Mouse (Mus musculus) thymus, adult 2 months (tissue): ENCODE measurements around the gene Btbd8. TPM values are rescaled to one million over a fixed set of nuclear protein-coding genes. Genes with fewer than 3 reads are reported as not detected.

ENCODE experiments used
- DNase-seq: peaks from one replicate; pipeline ENCODE4 v3.0.0; 2021
- H3K27ac ChIP-seq: fragments of 200-500 bp; 2 replicates; pipeline ENCODE4 v1.5.1; 2012; ENCODE audit warnings: low read length, control low read depth; ENCODE audit not compliant: control insufficient read depth, insufficient read depth
- H3K27me3 ChIP-seq: fragments of 200-500 bp; 2 replicates; pipeline ENCODE4 v1.6.1; 2012; ENCODE audit warnings: mild to moderate bottlenecking, low read length, moderate library complexity, mixed read lengths; ENCODE audit not compliant: control insufficient read depth, insufficient read depth
- H3K36me3 ChIP-seq: fragments of 200-500 bp; 2 replicates; pipeline ENCODE4 v1.6.1; 2012; ENCODE audit warnings: mild to moderate bottlenecking, low read length, moderate library complexity; ENCODE audit not compliant: control insufficient read depth, insufficient read depth
- H3K4me1 ChIP-seq: fragments of 200-500 bp; replicated peaks from 2 replicates; pipeline ENCODE4 v1.6.1; 2012; ENCODE audit warnings: low read length; ENCODE audit not compliant: control insufficient read depth, insufficient read depth
- H3K4me3 ChIP-seq: fragments of 200-500 bp; 2 replicates; pipeline ENCODE4 v1.5.1; 2012; ENCODE audit warnings: mild to moderate bottlenecking, low read length, control low read depth, moderate library complexity; ENCODE audit not compliant: control insufficient read depth, insufficient read depth
- CTCF ChIP-seq: fragments of 200-500 bp; IDR thresholded peaks from 2 replicates; pipeline ENCODE4 v1.5.1; 2012; ENCODE audit warnings: mild to moderate bottlenecking, control low read depth, low read length, moderate library complexity, borderline replicate concordance; ENCODE audit not compliant: control insufficient read depth, poor library complexity, insufficient read depth; ENCODE audit errors: extremely low read depth
- POLR2A ChIP-seq: fragments of 200-500 bp; IDR thresholded peaks from 2 replicates; pipeline ENCODE4 v1.6.1; 2012; ENCODE audit warnings: mild to moderate bottlenecking, low read length, control low read depth, moderate library complexity; ENCODE audit not compliant: control insufficient read depth, poor library complexity, insufficient read depth; ENCODE audit errors: extremely low read depth
- WGBS: fragments of 180-500 bp; shearing (Covaris S2); methylation state at CpG from one replicate; pipeline ENCODE4 v1.1.7; 2018; 5-methylcytosine and 5-hydroxymethylcytosine counted together
- polyA plus RNA-seq: library from polyadenylated mRNA; depleted of rRNA; stranded (reverse); fragments of >200 nt; gene quantifications from 2 replicates; pipeline ENCODE4 v1.2.3, GENCODE M21; 2012

Gene Btbd8
- polyA plus RNA-seq, 1 experiment, result 4.7 TPM

DNA sequence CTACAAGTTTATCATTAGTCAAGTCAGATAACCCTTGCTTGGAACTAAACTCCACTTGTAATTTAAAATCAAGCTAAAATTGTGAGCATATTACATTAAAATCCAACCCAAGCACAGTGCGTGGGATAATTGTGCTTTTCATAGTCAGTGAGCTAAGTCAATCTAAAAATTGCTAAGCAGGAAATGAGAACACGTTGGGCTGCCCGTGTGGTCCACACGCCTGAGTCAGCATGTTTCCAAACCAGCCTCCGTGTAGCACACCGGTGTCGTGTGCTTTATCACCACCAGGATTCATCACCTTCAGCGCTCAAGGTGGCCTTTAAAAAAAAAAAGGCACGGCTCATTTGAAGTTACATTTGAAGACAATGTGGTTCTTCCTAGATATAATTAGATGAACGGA is 86.5 kb downstream of the Btbd8 start:
- H3K27ac ChIP-seq, result no peak overlapping the region
- WGBS, result 8% methylated on average over 10 of the region's 10 CpGs

DNA sequence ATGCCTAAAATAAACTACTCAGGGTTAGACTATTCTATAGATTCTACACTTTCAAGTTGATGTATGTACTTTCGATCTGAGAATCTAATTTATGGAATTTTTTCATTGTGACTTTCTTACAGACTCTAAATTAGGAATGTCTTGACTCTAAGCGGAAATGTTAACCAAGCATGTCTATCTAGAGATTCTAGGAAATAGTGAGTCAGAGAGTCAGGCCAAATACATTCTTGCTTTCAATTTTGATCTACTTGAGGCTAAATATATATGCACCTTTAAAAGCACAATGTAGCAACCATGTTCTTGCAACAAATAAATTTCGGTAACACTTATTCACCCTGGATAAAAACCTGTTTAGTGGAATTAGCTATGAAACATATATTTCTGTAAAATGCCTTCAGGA is 91.1 kb downstream of the Btbd8 start:
- DNase-seq, result no peak
- Histone ChIP-seq H3K27me3 (no peaks in the 10 kb centered on the region), H3K4me1 (0 out of 2 replicates have a peak, but pooled peaks cover 2% of the 10 kb centered on the region), H3K27ac (no peak overlapping the region), H3K36me3 (no peaks in the 10 kb centered on the region), H3K4me3 (no peak overlapping the region)
- TF ChIP-seq POLR2A (no peak), CTCF (no peak)
- 81% methylated on average over 3 of the region's 3 CpGs for WGBS

More for the DNA sequence above, 86.5 kb downstream of the Btbd8 start:
- H3K36me3 ChIP-seq, result no peaks in the 10 kb centered on the region
- no peaks in the 10 kb centered on the region for H3K27me3 ChIP-seq
- no peak for TF ChIP-seq CTCF
- no peak for TF ChIP-seq POLR2A
- H3K4me1 ChIP-seq, result 0 out of 2 replicates have a peak, but pooled peaks cover 2% of the 10 kb centered on the region
- no peak for DNase-seq
- no peak overlapping the region for H3K4me3 ChIP-seq

DNA sequence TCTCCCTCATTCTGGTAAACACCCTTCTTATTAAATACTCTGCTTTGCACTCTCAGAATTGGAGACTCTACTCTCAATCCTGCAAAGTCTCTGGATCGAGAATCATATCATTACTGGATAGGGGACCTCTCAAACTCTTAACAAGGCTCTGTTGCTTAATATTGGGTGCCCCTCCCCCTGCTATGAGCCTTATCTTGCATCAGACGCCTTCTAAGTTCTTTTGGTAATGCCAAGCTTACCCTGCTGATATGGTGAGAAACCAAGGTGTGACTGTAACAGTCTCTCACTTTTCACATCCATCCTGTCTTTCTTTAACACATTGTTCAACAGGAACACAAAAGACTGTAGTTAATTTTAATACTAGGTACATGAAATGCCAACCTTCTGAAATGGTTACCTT is 95.8 kb downstream of the Btbd8 start:
- H3K27me3 ChIP-seq, result no peaks in the 10 kb centered on the region
- no peak for DNase-seq
- H3K4me1 ChIP-seq, result no peaks in the 10 kb centered on the region
- TF ChIP-seq POLR2A, result no peak
- no peak for TF ChIP-seq CTCF
- H3K36me3 ChIP-seq, result no peaks in the 10 kb centered on the region
- H3K4me3 ChIP-seq, result no peak overlapping the region
- WGBS, result 77% methylated on average over 2 of the region's 2 CpGs
- H3K27ac ChIP-seq, result no peak overlapping the region

DNA sequence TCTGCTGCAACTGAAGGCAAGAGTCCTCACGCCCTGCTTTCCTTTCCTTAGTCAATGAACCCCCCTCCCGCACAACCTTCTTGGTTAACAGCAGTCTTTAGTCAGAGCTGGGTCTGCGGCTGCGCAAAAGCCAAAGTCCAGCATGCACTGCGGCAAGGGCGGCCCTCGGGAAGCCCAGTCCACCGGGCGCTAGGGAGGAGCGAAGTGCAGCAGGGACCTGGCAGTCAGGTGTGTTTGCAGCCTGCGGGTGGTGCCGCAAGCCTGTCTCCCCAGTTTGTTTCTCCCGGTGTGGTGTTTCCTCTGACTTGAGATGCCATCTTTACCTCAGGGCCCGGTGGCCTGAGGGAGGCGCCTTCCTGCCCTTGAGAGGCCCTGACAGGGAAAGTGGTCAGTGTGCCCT is 96.8 kb downstream of the Btbd8 start, which contains the start of gene 1700028K03Rik:
Gene 1700028K03Rik, plus strand, starts transcription at position 129 of the 400 bp plus-strand sequence.
- 89% methylated on average over 15 of the region's 15 CpGs for WGBS
- no peak for DNase-seq
- Histone ChIP-seq H3K27ac (no peak within 1 kb of the TSS), H3K36me3 (no peaks in the 10 kb centered on the region), H3K4me3 (no peak within 1 kb of the TSS), H3K27me3 (no peaks in the 10 kb centered on the region), H3K4me1 (no peaks in the 10 kb centered on the region)
- TF ChIP-seq POLR2A (no peak), CTCF (no peak)

GRCm38 (mm10) chr5:107541696-107542095 is 103.9 kb downstream of the Btbd8 start:
- no peak for DNase-seq
- Histone ChIP-seq H3K4me3 (no peak overlapping the region), H3K27ac (no peak overlapping the region), H3K4me1 (no peaks in the 10 kb centered on the region), H3K36me3 (no peaks in the 10 kb centered on the region), H3K27me3 (no peaks in the 10 kb centered on the region)
- WGBS, result 95% methylated on average over 7 of the region's 7 CpGs
- TF ChIP-seq CTCF (no peak), POLR2A (no peak)

DNA sequence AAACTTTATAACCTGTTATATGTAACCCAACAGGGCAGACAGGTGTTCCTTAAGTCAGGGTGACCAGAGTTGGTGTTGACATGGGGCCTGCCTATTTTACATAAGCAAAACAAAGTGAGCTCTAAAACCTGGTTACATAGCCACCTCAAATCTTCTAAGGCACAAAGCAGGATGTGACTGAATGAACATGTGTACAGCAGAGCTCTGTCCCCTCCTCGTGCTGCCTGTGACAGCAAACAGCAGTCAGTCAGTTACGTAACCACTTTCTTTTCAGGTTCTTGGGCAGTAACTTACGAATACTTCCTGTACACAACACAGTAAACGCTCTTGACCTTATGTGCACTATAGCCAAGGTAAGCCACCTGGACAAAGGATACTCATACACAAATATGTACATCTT is 108.1 kb downstream of the Btbd8 start:
- 41% methylated on average over 4 of the region's 4 CpGs for WGBS
- TF ChIP-seq CTCF, result no peak
- no peak for TF ChIP-seq POLR2A
- 0 out of 2 replicates have a peak, but pooled peaks cover 3% of the 10 kb centered on the region for H3K36me3 ChIP-seq

DNA sequence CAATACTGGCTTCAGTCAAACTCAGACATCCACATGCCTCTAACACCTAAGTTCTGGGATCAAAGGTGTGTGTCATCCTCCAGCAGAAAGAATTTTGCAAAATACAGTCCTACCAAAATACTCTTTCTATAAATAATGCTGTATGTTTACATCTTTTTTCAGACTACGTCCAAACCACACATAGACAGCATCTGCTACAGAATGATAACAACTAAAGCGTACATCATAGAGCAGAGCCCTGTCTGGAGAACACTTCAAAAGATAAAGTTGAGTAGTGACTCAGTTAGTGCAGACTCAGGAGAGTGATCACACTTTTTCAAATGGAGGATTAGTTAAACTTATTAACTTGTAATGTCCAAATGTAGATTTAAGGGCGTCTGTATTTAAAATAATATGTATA is 110.2 kb downstream of the Btbd8 start:
- no peak for DNase-seq
- WGBS, result 92% methylated on average over 3 of the region's 3 CpGs
- Histone ChIP-seq H3K27ac (no peak overlapping the region), H3K4me1 (no peaks in the 10 kb centered on the region), H3K36me3 (0 out of 2 replicates have a peak, but pooled peaks cover 3% of the 10 kb centered on the region), H3K4me3 (no peak overlapping the region), H3K27me3 (no peaks in the 10 kb centered on the region)
- no peak for TF ChIP-seq CTCF
- no peak for TF ChIP-seq POLR2A

More for the DNA sequence above, 108.1 kb downstream of the Btbd8 start:
- Histone ChIP-seq H3K4me3 (no peak overlapping the region), H3K27ac (no peak overlapping the region), H3K27me3 (no peaks in the 10 kb centered on the region), H3K4me1 (no peaks in the 10 kb centered on the region)
- DNase-seq, result no peak
